Mouse (Mus musculus): ENCODE measurements around the gene Smoc2. TPM values are rescaled to one million over a fixed set of nuclear protein-coding genes. Genes with fewer than 3 reads are reported as not detected.

The Smoc2 gene
- polyA plus RNA-seq, 1 experiment: 33.4 TPM

DNA sequence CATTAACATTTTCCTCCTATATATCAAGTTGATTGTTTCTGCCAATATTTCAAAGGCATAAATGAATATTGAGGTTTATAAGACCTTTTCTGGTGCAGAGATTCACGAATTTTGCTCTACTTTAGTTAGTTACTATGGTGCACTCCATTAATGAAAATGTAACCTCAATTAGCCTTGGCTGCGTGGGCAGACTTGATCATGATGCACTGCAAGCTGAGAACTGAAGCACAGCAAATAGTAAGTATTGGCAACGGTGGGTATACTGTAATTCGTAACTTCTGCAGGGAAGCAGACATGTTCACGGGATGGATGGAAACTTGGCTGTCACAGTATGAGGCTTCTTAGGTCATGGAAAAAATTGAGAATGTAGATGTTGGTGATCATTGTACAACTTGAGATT is 166.3 kb downstream of the Smoc2 start:
- no peaks in the 10 kb centered on the region for H3K4me1 ChIP-seq (ENCODE audit: control insufficient read depth, insufficient read depth, low read length)
- TF ChIP-seq CTCF (conservative IDR thresholded peaks at IDR 0.05; ENCODE audit: insufficient read depth, insufficient read length, low read depth, low read length) (no peak), POLR2A (IDR thresholded peaks at IDR 0.05; ENCODE audit: low read depth, low read length) (no peak)
- 61% methylated on average over 5 of the region's 5 CpGs for WGBS

DNA sequence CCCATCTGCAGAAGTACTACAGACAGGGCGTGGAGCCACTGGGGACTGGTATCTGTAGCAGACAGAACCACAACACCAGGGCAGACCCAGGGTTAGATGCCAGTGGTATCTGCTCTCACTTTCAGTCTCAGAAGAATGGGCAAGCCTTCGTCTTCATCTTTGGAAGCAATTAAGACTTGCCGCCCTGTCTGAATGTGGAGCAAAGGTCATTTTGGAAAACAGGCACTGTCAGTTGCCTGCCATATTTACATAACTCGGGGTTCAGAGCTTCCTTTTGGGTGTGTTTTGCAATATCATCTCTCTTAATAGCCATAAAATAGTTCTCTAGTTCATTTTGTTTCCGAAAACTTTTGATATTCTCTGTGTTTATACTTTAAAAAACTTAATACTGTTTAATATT is 168.0 kb downstream of the Smoc2 start:
- no peak for TF ChIP-seq CTCF (conservative IDR thresholded peaks at IDR 0.05; ENCODE audit: insufficient read depth, insufficient read length, low read depth, low read length)
- no peak for TF ChIP-seq POLR2A (IDR thresholded peaks at IDR 0.05; ENCODE audit: low read depth, low read length)
- 71% methylated on average over 5 of the region's 5 CpGs for WGBS
- Histone ChIP-seq H3K27me3 (replicated peaks; ENCODE audit: control insufficient read depth, insufficient read depth, low read length) (no peaks in the 10 kb centered on the region), H3K27ac (ENCODE audit: insufficient read depth, low read depth, low read length) (no peak overlapping the region), H3K4me3 (ENCODE audit: insufficient read depth, low read depth, low read length) (no peak overlapping the region), H3K36me3 (ENCODE audit: control insufficient read depth, insufficient read depth, low read length) (no peaks in the 10 kb centered on the region), H3K4me1 (ENCODE audit: control insufficient read depth, insufficient read depth, low read length) (no peaks in the 10 kb centered on the region)
- no peak for DNase-seq

More for the DNA sequence above, 166.3 kb downstream of the Smoc2 start:
- H3K27me3 ChIP-seq (replicated peaks; ENCODE audit: control insufficient read depth, insufficient read depth, low read length): no peaks in the 10 kb centered on the region
- H3K36me3 ChIP-seq (ENCODE audit: control insufficient read depth, insufficient read depth, low read length): no peaks in the 10 kb centered on the region
- H3K27ac ChIP-seq (ENCODE audit: insufficient read depth, low read depth, low read length): no peak overlapping the region
- no peak for DNase-seq
- H3K4me3 ChIP-seq (ENCODE audit: insufficient read depth, low read depth, low read length): no peak overlapping the region

Other genes with a start within 250 kb of the Smoc2 start
- gene Gm7358, start 220.0 kb upstream of the Smoc2 start, polyA plus RNA-seq (2012; rRNA removed): not detected in 2 replicates
- 23.3 and 24.2 TPM in 2 replicates for gene Dact2, start 75.2 kb upstream of the Smoc2 start, polyA plus RNA-seq (2012; rRNA removed)